Mouse (Mus musculus): Measurements from ENCODE around the gene Zdhhc21. TPM values are rescaled to one million over a fixed set of nuclear protein-coding genes. Genes with fewer than 3 reads are reported as not detected.

Zdhhc21 gene
- polyA plus RNA-seq, 1 experiment from 2014 or later, result 15.9 TPM

GRCm38 (mm10) chr4:82867731-82868445 lies 8.1 kb upstream of the Zdhhc21 start:
- 0 out of 2 replicates have a peak, but pooled peaks cover 3% of the 10 kb centered on the region for H3K9me3 ChIP-seq (ENCODE audit: control insufficient read depth, low read length)
- 77% methylated on average over 5 of the region's 5 CpGs for WGBS

GRCm38 (mm10) chr4:82867111-82867510 lies 7.4 kb upstream of the Zdhhc21 start:
- no peak overlapping the region for H3K27ac ChIP-seq (ENCODE audit: low read length)
- no peak overlapping the region for H3K4me3 ChIP-seq (ENCODE audit: low read length)
- no peaks in the 10 kb centered on the region for H3K27me3 ChIP-seq (replicated peaks; ENCODE audit: control insufficient read depth, insufficient read depth, low read length)
- H3K36me3 ChIP-seq (ENCODE audit: control insufficient read depth, insufficient read depth, low read length), result no peaks in the 10 kb centered on the region
- no peak overlapping the region for H3K4me2 ChIP-seq (ENCODE audit: low read depth, low read length)
- H3K9me3 ChIP-seq (ENCODE audit: control insufficient read depth, low read length), result 0 out of 2 replicates have a peak, but pooled peaks cover 3% of the 10 kb centered on the region
- 59% methylated on average over 4 of the region's 4 CpGs for WGBS
- no peaks in the 10 kb centered on the region for H3K4me1 ChIP-seq (ENCODE audit: control insufficient read depth, insufficient read depth, low read length)
- ATAC-seq, result no peak
- no peak overlapping the region for H3K9ac ChIP-seq (ENCODE audit: low read depth, low read length)

More at GRCm38 (mm10) chr4:82867731-82868445, 8.1 kb upstream of the Zdhhc21 start:
- H3K27ac ChIP-seq (ENCODE audit: low read length), result no peak overlapping the region
- ATAC-seq, result peak; percentile 75
- H3K27me3 ChIP-seq (replicated peaks; ENCODE audit: control insufficient read depth, insufficient read depth, low read length), result no peaks in the 10 kb centered on the region
- no peaks in the 10 kb centered on the region for H3K36me3 ChIP-seq (ENCODE audit: control insufficient read depth, insufficient read depth, low read length)
- no peak overlapping the region for H3K9ac ChIP-seq (ENCODE audit: low read depth, low read length)
- no peak overlapping the region for H3K4me3 ChIP-seq (ENCODE audit: low read length)
- no peak overlapping the region for H3K4me2 ChIP-seq (ENCODE audit: low read depth, low read length)
- no peaks in the 10 kb centered on the region for H3K4me1 ChIP-seq (ENCODE audit: control insufficient read depth, insufficient read depth, low read length)

- Histone ChIP-seq H3K9ac (ENCODE audit: low read depth, low read length) (no peak overlapping the region), H3K4me2 (ENCODE audit: low read depth, low read length) (no peak overlapping the region), H3K27ac (ENCODE audit: low read length) (no peak overlapping the region), H3K36me3 (ENCODE audit: control insufficient read depth, insufficient read depth, low read length) (no peaks in the 10 kb centered on the region), H3K27me3 (replicated peaks; ENCODE audit: control insufficient read depth, insufficient read depth, low read length) (no peaks in the 10 kb centered on the region), H3K9me3 (ENCODE audit: control insufficient read depth, low read length) (0 out of 2 replicates have a peak, but pooled peaks cover under 1% of the 10 kb centered on the region), H3K4me3 (ENCODE audit: low read length) (no peak overlapping the region), H3K4me1 (ENCODE audit: control insufficient read depth, insufficient read depth, low read length) (no peaks in the 10 kb centered on the region)
- 74% methylated on average over 8 of the region's 8 CpGs for WGBS
- peak; percentile 43 for ATAC-seq
Observed at GRCm38 (mm10) chr4:82864974-82865699, 5.4 kb upstream of the Zdhhc21 start.

GRCm38 (mm10) chr4:82863316-82863715 lies 3.6 kb upstream of the Zdhhc21 start:
- no peak overlapping the region for H3K4me2 ChIP-seq (ENCODE audit: low read depth, low read length)
- H3K4me3 ChIP-seq (ENCODE audit: low read length), result no peak overlapping the region
- H3K9ac ChIP-seq (ENCODE audit: low read depth, low read length), result no peak overlapping the region
- no peak overlapping the region for H3K27ac ChIP-seq (ENCODE audit: low read length)
- WGBS, result 90% methylated on average over 8 of the region's 8 CpGs
- H3K9me3 ChIP-seq (ENCODE audit: control insufficient read depth, low read length), result no peaks in the 10 kb centered on the region
- H3K27me3 ChIP-seq (replicated peaks; ENCODE audit: control insufficient read depth, insufficient read depth, low read length), result no peaks in the 10 kb centered on the region
- ATAC-seq, result no peak
- H3K4me1 ChIP-seq (ENCODE audit: control insufficient read depth, insufficient read depth, low read length), result peaks cover 6% of the 10 kb centered on the region
- no peaks in the 10 kb centered on the region for H3K36me3 ChIP-seq (ENCODE audit: control insufficient read depth, insufficient read depth, low read length)

- Histone ChIP-seq H3K9me3 (ENCODE audit: control insufficient read depth, low read length) (no peaks in the 10 kb centered on the region), H3K27ac (ENCODE audit: low read length) (no peak overlapping the region), H3K9ac (ENCODE audit: low read depth, low read length) (no peak overlapping the region), H3K4me3 (ENCODE audit: low read length) (no peak overlapping the region), H3K27me3 (replicated peaks; ENCODE audit: control insufficient read depth, insufficient read depth, low read length) (no peaks in the 10 kb centered on the region), H3K4me1 (ENCODE audit: control insufficient read depth, insufficient read depth, low read length) (peaks cover 7% of the 10 kb centered on the region), H3K4me2 (ENCODE audit: low read depth, low read length) (no peak overlapping the region), H3K36me3 (ENCODE audit: control insufficient read depth, insufficient read depth, low read length) (no peaks in the 10 kb centered on the region)
- WGBS, result 91% methylated on average over 2 of the region's 2 CpGs
- no peak for ATAC-seq
Observed at GRCm38 (mm10) chr4:82861451-82861850, 1.7 kb upstream of the Zdhhc21 start.

GRCm38 (mm10) chr4:82860566-82860965 lies 808 bp upstream of the Zdhhc21 start:
- H3K27me3 ChIP-seq (replicated peaks; ENCODE audit: control insufficient read depth, insufficient read depth, low read length), result no peaks in the 10 kb centered on the region
- no peak overlapping the region for H3K4me2 ChIP-seq (ENCODE audit: low read depth, low read length)
- 43% methylated on average over 3 of the region's 3 CpGs for WGBS
- H3K27ac ChIP-seq (ENCODE audit: low read length), result peak overlapping the region; percentile 61; the same call in 1 of the 2 replicates
- peaks cover 7% of the 10 kb centered on the region for H3K4me1 ChIP-seq (ENCODE audit: control insufficient read depth, insufficient read depth, low read length)
- H3K9ac ChIP-seq (ENCODE audit: low read depth, low read length), result no peak overlapping the region
- H3K9me3 ChIP-seq (ENCODE audit: control insufficient read depth, low read length), result no peaks in the 10 kb centered on the region
- peak; percentile 28; the same call in 1 of the 2 replicates for ATAC-seq
- H3K4me3 ChIP-seq (ENCODE audit: low read length), result no peak overlapping the region
- H3K36me3 ChIP-seq (ENCODE audit: control insufficient read depth, insufficient read depth, low read length), result no peaks in the 10 kb centered on the region

GRCm38 (mm10) chr4:82858431-82859010 lies 1.2 kb downstream of the Zdhhc21 start:
- Histone ChIP-seq H3K4me2 (ENCODE audit: low read depth, low read length) (peak overlapping the region; percentile 80), H3K27ac (ENCODE audit: low read length) (no peak overlapping the region), H3K9me3 (ENCODE audit: control insufficient read depth, low read length) (no peaks in the 10 kb centered on the region), H3K9ac (ENCODE audit: low read depth, low read length) (peak overlapping the region; percentile 91), H3K4me3 (ENCODE audit: low read length) (peak overlapping the region; percentile 85), H3K36me3 (ENCODE audit: control insufficient read depth, insufficient read depth, low read length) (no peaks in the 10 kb centered on the region), H3K4me1 (ENCODE audit: control insufficient read depth, insufficient read depth, low read length) (peaks cover 7% of the 10 kb centered on the region), H3K27me3 (replicated peaks; ENCODE audit: control insufficient read depth, insufficient read depth, low read length) (no peaks in the 10 kb centered on the region)
- ATAC-seq, result no peak
- 21% methylated on average over 4 of the region's 4 CpGs for WGBS

- no peak overlapping the region for H3K27ac ChIP-seq (ENCODE audit: low read length)
- peaks cover 5% of the 10 kb centered on the region; the same call in 1 of the 2 replicates for H3K36me3 ChIP-seq (ENCODE audit: control insufficient read depth, insufficient read depth, low read length)
- H3K9ac ChIP-seq (ENCODE audit: low read depth, low read length), result no peak overlapping the region
- no peaks in the 10 kb centered on the region for H3K27me3 ChIP-seq (replicated peaks; ENCODE audit: control insufficient read depth, insufficient read depth, low read length)
- no peak overlapping the region for H3K4me3 ChIP-seq (ENCODE audit: low read length)
- no peak for ATAC-seq
- H3K9me3 ChIP-seq (ENCODE audit: control insufficient read depth, low read length), result no peaks in the 10 kb centered on the region
- peaks cover 7% of the 10 kb centered on the region for H3K4me1 ChIP-seq (ENCODE audit: control insufficient read depth, insufficient read depth, low read length)
- 92% methylated on average over 3 of the region's 3 CpGs for WGBS
- no peak overlapping the region for H3K4me2 ChIP-seq (ENCODE audit: low read depth, low read length)
Observed at GRCm38 (mm10) chr4:82856986-82857385, 2.8 kb downstream of the Zdhhc21 start.

GRCm38 (mm10) chr4:82853809-82854208 lies 5.9 kb downstream of the Zdhhc21 start:
- ATAC-seq, result no peak
- Histone ChIP-seq H3K9ac (ENCODE audit: low read depth, low read length) (no peak overlapping the region), H3K9me3 (ENCODE audit: control insufficient read depth, low read length) (no peaks in the 10 kb centered on the region), H3K27ac (ENCODE audit: low read length) (no peak overlapping the region), H3K4me1 (ENCODE audit: control insufficient read depth, insufficient read depth, low read length) (peaks cover 6% of the 10 kb centered on the region), H3K4me2 (ENCODE audit: low read depth, low read length) (no peak overlapping the region), H3K36me3 (ENCODE audit: control insufficient read depth, insufficient read depth, low read length) (peaks cover 5% of the 10 kb centered on the region; the same call in 1 of the 2 replicates), H3K27me3 (replicated peaks; ENCODE audit: control insufficient read depth, insufficient read depth, low read length) (no peaks in the 10 kb centered on the region), H3K4me3 (ENCODE audit: low read length) (no peak overlapping the region)
- 86% methylated on average over 2 of the region's 2 CpGs for WGBS
